Comparison of ENCODE assay signal across 9 mouse cellular contexts in the genomic region with DNA sequence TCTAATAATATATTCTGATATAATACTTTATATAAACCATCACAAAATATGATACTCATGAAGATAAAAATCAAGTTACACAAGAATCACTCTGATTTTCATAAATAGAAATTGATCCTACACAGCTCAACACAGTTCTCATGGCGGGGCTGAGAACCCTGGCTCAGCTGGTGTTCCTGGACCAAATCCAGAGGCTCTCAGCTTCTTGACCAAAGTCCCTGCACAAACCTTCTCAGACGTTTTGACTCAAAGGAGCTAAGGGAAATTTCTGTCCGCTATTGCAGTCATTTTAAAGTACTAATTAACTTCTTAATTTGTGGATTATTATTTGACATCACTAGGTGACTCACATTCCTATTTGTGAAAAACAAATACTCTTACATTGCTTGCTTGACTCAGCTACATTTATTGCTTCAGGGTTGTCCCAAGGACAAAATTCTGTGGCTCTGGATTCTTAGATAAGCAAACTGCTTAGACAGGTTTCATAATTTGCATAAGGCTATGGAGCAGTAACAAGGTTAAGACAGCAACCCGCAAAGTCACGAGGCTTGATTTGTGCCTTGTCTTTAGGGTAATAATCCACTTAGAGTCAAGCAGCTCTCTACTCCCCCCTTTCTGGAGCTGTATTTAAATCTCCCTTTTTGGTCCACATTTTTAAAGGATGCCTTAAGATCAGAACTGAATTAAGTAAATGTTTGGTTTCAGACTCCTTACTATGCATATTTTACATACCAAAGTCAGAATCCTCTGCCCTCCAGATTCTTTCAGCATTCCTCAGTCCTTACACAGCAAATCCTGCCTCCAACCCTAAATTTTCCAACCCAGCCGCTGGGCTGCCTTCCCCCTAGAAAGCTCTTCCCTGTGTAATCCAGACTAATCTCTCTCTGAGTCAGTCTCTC. TPM values are rescaled to one million over a fixed set of nuclear protein-coding genes. Genes with fewer than 3 reads are reported as not detected.
DNase-seq lines count a peak whose midpoint lies in the region; ATAC-seq lines count a peak whose summit lies in the region.
"Had no signal": no experiment of that assay in that cellular context is flagged by ENCODE, and none has a peak within 500 bp of the region (broad histone marks: within the 10 kb centered on the region; RNA-seq: fewer than 3 reads in every experiment).

No protein-coding gene starts in this region.

- DNase-seq in cerebellum, postnatal 10 days, result peak; percentile 45 to 62
- no peak for DNase-seq in cerebellum, adult 9-10 months
- peak; percentile 8 for DNase-seq in urinary bladder, postnatal 14 days (ENCODE audit: low spot score)
- no peak for DNase-seq in urinary bladder, postnatal 10 days (ENCODE audit: low spot score)
- peak; percentile 63 to 69 for DNase-seq in kidney, postnatal 36 days
- DNase-seq in spleen, postnatal 36 days (ENCODE audit: low spot score in 2 of 2), result no peak
- DNase-seq: liver, postnatal 0 days had no signal

- ATAC-seq in granulocyte monocyte progenitor cell, adult 5-6 weeks (replicated peaks; ENCODE audit: poor library complexity, severe bottlenecking), result no peak
- ATAC-seq in megakaryocyte-erythroid progenitor cell, adult 5-6 weeks (replicated peaks; ENCODE audit: low FRiP score, low TSS enrichment, poor library complexity, severe bottlenecking), result no peak
- ATAC-seq: liver, postnatal 0 days had no signal

RNA-seq across cellular contexts. Expression of a gene that starts 45.8 kb away (rescaled TPM):
- total RNA-seq in granulocyte monocyte progenitor cell, adult 5-6 weeks (2014; fragmentation: Nextera tagmentation), result 45.9 and 53.3 TPM in 2 replicates
- 62.7 and 64.7 TPM in 2 replicates for total RNA-seq in granulocyte monocyte progenitor cell, adult 5-6 weeks (2017)
- total RNA-seq in megakaryocyte-erythroid progenitor cell, adult 5-6 weeks (2014; fragmentation: Nextera tagmentation), result 37.3 and 48.3 TPM in 2 replicates
- 48.7 and 63.9 TPM in 2 replicates for total RNA-seq in megakaryocyte-erythroid progenitor cell, adult 5-6 weeks (2017)

Comparison
In these comparisons a context has a peak if more than half of its experiments do, and no peak if none do; other contexts are left out.
1. DNase-seq: peak in cerebellum, postnatal 10 days (2 of 2), urinary bladder, postnatal 14 days (single experiment) and kidney, postnatal 36 days (2 of 2); none in cerebellum, adult 9-10 months (single experiment), urinary bladder, postnatal 10 days (single experiment) and spleen, postnatal 36 days (0 of 2).